Mouse (Mus musculus): Measurements from ENCODE around the gene Actg2.

Gene Actg2

GRCm38 (mm10) chr6:83479193-83479592 is 56.9 kb downstream of the Actg2 start:
- no peak for DNase-seq (ENCODE audit: low spot score)

- DNase-seq (ENCODE audit: low spot score): no peak
These were observed 57.4 kb downstream of the Actg2 start for GRCm38 (mm10) chr6:83478628-83479027.

GRCm38 (mm10) chr6:83478217-83478616 is 57.8 kb downstream of the Actg2 start:
- no peak for DNase-seq (ENCODE audit: low spot score)

- no peak for DNase-seq (ENCODE audit: low spot score)
These were observed 60.6 kb downstream of the Actg2 start for GRCm38 (mm10) chr6:83475431-83475830.

GRCm38 (mm10) chr6:83473240-83473639 is 62.8 kb downstream of the Actg2 start:
- DNase-seq (ENCODE audit: low spot score): peak; percentile 48

GRCm38 (mm10) chr6:83471739-83472138 is 64.3 kb downstream of the Actg2 start:
- peak; percentile 58 for DNase-seq (ENCODE audit: low spot score)

GRCm38 (mm10) chr6:83464011-83464410 is 72.1 kb downstream of the Actg2 start:
- DNase-seq (ENCODE audit: low spot score): no peak

Measured in testis, postnatal 14 days (tissue).